Mouse (Mus musculus): ENCODE measurements around the gene Hagh.
A peak's percentile ranks its signal among the peaks of the same experiment; 100 is the strongest.

Gene Hagh

GRCm38 (mm10) chr17:24850773-24851127 lies 10.8 kb downstream of the Hagh start:
- no peak for DNase-seq

GRCm38 (mm10) chr17:24851381-24852125 lies 11.6 kb downstream of the Hagh start:
- DNase-seq, result no peak

GRCm38 (mm10) chr17:24855838-24856464 lies 16.0 kb downstream of the Hagh start:
- DNase-seq, result no peak

GRCm38 (mm10) chr17:24856589-24856988 lies 16.6 kb downstream of the Hagh start:
- DNase-seq, result no peak

- DNase-seq, result no peak
These were observed 18.0 kb downstream of the Hagh start for GRCm38 (mm10) chr17:24857831-24858470.

GRCm38 (mm10) chr17:24858967-24859366 lies 19.0 kb downstream of the Hagh start:
- DNase-seq, result no peak

GRCm38 (mm10) chr17:24860076-24860475 lies 20.1 kb downstream of the Hagh start:
- no peak for DNase-seq

GRCm38 (mm10) chr17:24861785-24862184 lies 21.8 kb downstream of the Hagh start:
- DNase-seq, result no peak

- peak; percentile 90 for DNase-seq
These were observed 25.8 kb downstream of the Hagh start, which contains the start of gene Igfals for GRCm38 (mm10) chr17:24865776-24866175. Gene Igfals (plus strand): TSS chr17:24865997.

GRCm38 (mm10) chr17:24867914-24868313 lies 28.0 kb downstream of the Hagh start:
- DNase-seq, result no peak

GRCm38 (mm10) chr17:24873695-24874404 lies 33.9 kb downstream of the Hagh start:
- no peak for DNase-seq

GRCm38 (mm10) chr17:24874405-24874745 lies 34.4 kb downstream of the Hagh start:
- no peak for DNase-seq

- no peak for DNase-seq
These were observed 35.0 kb downstream of the Hagh start for GRCm38 (mm10) chr17:24874989-24875388.

- no peak for DNase-seq
These were observed 37.6 kb downstream of the Hagh start for GRCm38 (mm10) chr17:24877336-24878116.

GRCm38 (mm10) chr17:24878117-24878397 lies 38.1 kb downstream of the Hagh start:
- DNase-seq, result peak; percentile 18

- DNase-seq, result no peak
These were observed 38.6 kb downstream of the Hagh start for GRCm38 (mm10) chr17:24878531-24878930.

GRCm38 (mm10) chr17:24881738-24882440 lies 41.9 kb downstream of the Hagh start:
- no peak for DNase-seq

GRCm38 (mm10) chr17:24884391-24884790 lies 44.4 kb downstream of the Hagh start:
- no peak for DNase-seq

- DNase-seq, result peak; percentile 73
These were observed 45.6 kb downstream of the Hagh start for GRCm38 (mm10) chr17:24885356-24886133.

- peak; percentile 99 for DNase-seq
These were observed 46.4 kb downstream of the Hagh start, which contains the start of the genes Nubp2 and Spsb3 for GRCm38 (mm10) chr17:24886134-24886931. Gene Nubp2 (minus strand): TSS chr17:24886349. Gene Spsb3 (plus strand): TSS chr17:24886643.

GRCm38 (mm10) chr17:24886932-24887271 lies 47.0 kb downstream of the Hagh start:
- DNase-seq, result no peak

Data from cerebellum, adult 11-12 months (tissue).